ENCODE assay signal across 24 mouse cellular contexts in the genomic region with DNA sequence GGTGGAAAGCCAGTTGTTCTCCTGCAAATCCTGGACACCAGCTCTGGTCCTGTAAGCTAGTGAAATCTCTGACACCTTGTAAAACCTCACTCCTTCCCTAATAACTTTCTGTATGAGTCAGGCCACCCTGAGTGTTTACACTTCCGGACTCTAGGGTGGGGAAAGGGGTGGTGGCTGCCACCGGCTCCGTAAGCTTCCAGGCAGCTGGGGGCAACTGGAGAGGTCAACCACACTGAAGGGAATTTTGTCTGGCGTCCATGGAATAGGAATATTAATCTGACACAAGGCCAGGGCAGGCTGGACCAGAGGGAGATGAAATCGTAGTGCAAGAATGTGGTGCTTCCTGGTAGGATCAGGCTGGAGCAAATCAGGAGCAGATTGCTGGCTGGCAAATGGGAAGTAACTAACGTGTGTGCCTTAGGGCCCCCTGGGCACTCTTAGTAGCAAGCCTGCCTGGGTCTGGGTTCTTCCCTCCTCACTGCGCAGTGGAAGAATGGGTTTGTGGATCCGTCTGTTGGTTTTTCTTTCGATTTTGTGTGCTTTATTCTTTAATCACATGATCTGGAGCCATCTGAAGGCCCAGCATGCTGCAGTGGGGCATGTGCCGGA. TPM values are rescaled to one million over a fixed set of nuclear protein-coding genes. Genes with fewer than 3 reads are reported as not detected.
DNase-seq lines count a peak whose midpoint lies in the region; ATAC-seq and TF ChIP-seq lines count a peak whose summit lies in the region.
"Had no signal": no experiment of that assay in that cellular context is flagged by ENCODE, and none has a peak within 500 bp of the region (broad histone marks: within the 10 kb centered on the region; RNA-seq: fewer than 3 reads in every experiment).

No protein-coding gene starts in this region.

- TF ChIP-seq EP300 in CH12.LX (IDR thresholded peaks at IDR 0.05; ENCODE audit: low read length), result no peak

- DNase-seq in heart, adult 11 months, result peak; percentile 80
- DNase-seq in heart, postnatal 25 days (ENCODE audit: low spot score), result no peak
- DNase-seq in CH12.LX (ENCODE audit: extremely low read depth), result no peak
- DNase-seq in embryonic facial prominence, embryonic 11.5 days (ENCODE audit: low spot score), result peak; percentile 47
- no peak for DNase-seq in cerebellum, adult 9-10 months
- DNase-seq in frontal cortex, postnatal 10 days (ENCODE audit: low spot score in 2 of 2), result no peak
- no peak for DNase-seq in ovary, adult 18-20 months (ENCODE audit: low spot score)
- DNase-seq: adrenal gland, postnatal 36 days; cerebellum, adult 11-12 months; cerebellum, postnatal 36 days; forebrain, postnatal 0 days; gastrocnemius, postnatal 10 days; kidney, adult 8-10 months; kidney, postnatal 14 days; lung, postnatal 10 days; thymus, postnatal 4 days had no signal

- no peak overlapping the region for H3K9ac ChIP-seq in CH12.LX (ENCODE audit: insufficient read depth, low read depth)
- H3K9ac ChIP-seq in embryonic facial prominence, embryonic 11.5 days (replicated peaks; ENCODE audit: low read length), result no peak overlapping the region
- H3K9ac ChIP-seq in limb, embryonic 13.5 days, result no peak overlapping the region
- H3K9ac ChIP-seq: embryonic facial prominence, embryonic 15.5 days; forebrain, postnatal 0 days had no signal

- no peak for TF ChIP-seq POLR2A in CH12.LX (IDR thresholded peaks at IDR 0.05; ENCODE audit: low read depth, low read length)

- peaks cover 87% of the 10 kb centered on the region for H3K27me3 ChIP-seq in CH12.LX (replicated peaks)
- H3K27me3 ChIP-seq in embryonic facial prominence, embryonic 11.5 days (ENCODE audit: control insufficient read depth, insufficient read depth, low read length), result no peaks in the 10 kb centered on the region
- peaks cover 6% of the 10 kb centered on the region; the same call in 1 of the 2 replicates for H3K27me3 ChIP-seq in limb, embryonic 13.5 days
- H3K27me3 ChIP-seq: embryonic facial prominence, embryonic 15.5 days had no signal

- intact Hi-C loops in heart, postnatal 25 days (cut with DNase I), result loop anchor here (10.0 kb wide), 1 partner anchor 297 kb away; no protein-coding TSS in a partner anchor

- H3K27ac ChIP-seq in CH12.LX (ENCODE audit: insufficient read depth, low read depth), result no peak overlapping the region
- H3K27ac ChIP-seq in embryonic facial prominence, embryonic 11.5 days (replicated peaks; ENCODE audit: low read depth, low read length), result no peak overlapping the region
- no peak overlapping the region for H3K27ac ChIP-seq in limb, embryonic 13.5 days
- H3K27ac ChIP-seq: embryonic facial prominence, embryonic 15.5 days; forebrain, embryonic 10.5 days; heart, embryonic 10.5 days had no signal

- H3K4me3 ChIP-seq in CH12.LX (replicated peaks in 1 of 3; ENCODE audit: low read depth in 2 of 3, low read length in 2 of 3, poor library complexity in 1 of 3), result peak overlapping the region in 1 of 3 experiments; percentile 10
- no peak overlapping the region for H3K4me3 ChIP-seq in embryonic facial prominence, embryonic 11.5 days (ENCODE audit: low read depth, low read length)
- H3K4me3 ChIP-seq in limb, embryonic 13.5 days, result no peak overlapping the region
- H3K4me3 ChIP-seq: embryonic facial prominence, embryonic 15.5 days; forebrain, embryonic 10.5 days; heart, embryonic 10.5 days had no signal

- ATAC-seq in embryonic facial prominence, embryonic 11.5 days (replicated peaks; ENCODE audit: insufficient number of reproducible peaks, low FRiP score, low TSS enrichment, low read depth), result no peak
- ATAC-seq in limb, embryonic 13.5 days (ENCODE audit: low FRiP score, low read depth), result peak; percentile 66
- ATAC-seq: forebrain, postnatal 0 days; midbrain, embryonic 16.5 days had no signal

- no peaks in the 10 kb centered on the region for H3K79me2 ChIP-seq in CH12.LX (replicated peaks; ENCODE audit: control insufficient read depth, extremely low read depth, insufficient read depth, poor library complexity, severe bottlenecking)

- dilution Hi-C loops in CH12.LX (cut with MboI; ENCODE audit: extremely low pct_ligation_motif_present, extremely low pct_unique_long_range_greater_than_20kb, low sequenced_read_pairs), result no loop called here

- H3K36me3 ChIP-seq in CH12.LX (replicated peaks in 1 of 2; ENCODE audit: control insufficient read depth in 1 of 2, insufficient read depth in 1 of 2, low read length in 1 of 2), result no peaks in the 10 kb centered on the region
- no peaks in the 10 kb centered on the region for H3K36me3 ChIP-seq in embryonic facial prominence, embryonic 11.5 days (replicated peaks; ENCODE audit: control insufficient read depth, insufficient read depth, low read depth, low read length)
- no peaks in the 10 kb centered on the region for H3K36me3 ChIP-seq in limb, embryonic 13.5 days
- H3K36me3 ChIP-seq: embryonic facial prominence, embryonic 15.5 days; forebrain, embryonic 10.5 days; heart, embryonic 10.5 days had no signal

- WGBS in embryonic facial prominence, embryonic 11.5 days, result 48% methylated on average over 10 of the region's 10 CpGs
- 32% methylated on average over 10 of the region's 10 CpGs for WGBS in limb, embryonic 13.5 days

- peaks cover 0 to 6% of the 10 kb centered on the region in 2 experiments; a peak in 2 of 4 replicates for H3K4me1 ChIP-seq in CH12.LX (ENCODE audit: control insufficient read depth in 1 of 2, insufficient read depth in 2 of 2)
- H3K4me1 ChIP-seq in embryonic facial prominence, embryonic 11.5 days (ENCODE audit: control insufficient read depth, insufficient read depth, low read length), result no peaks in the 10 kb centered on the region
- H3K4me1 ChIP-seq in limb, embryonic 13.5 days, result peaks cover 19% of the 10 kb centered on the region

- peak overlapping the region; percentile 18 for H3K4me2 ChIP-seq in CH12.LX (ENCODE audit: insufficient read depth, low read depth, poor library complexity, severe bottlenecking)
- H3K4me2 ChIP-seq in embryonic facial prominence, embryonic 11.5 days (ENCODE audit: low read depth, low read length), result no peak overlapping the region
- peak overlapping the region; percentile 21; the same call in 1 of the 2 replicates for H3K4me2 ChIP-seq in limb, embryonic 13.5 days (replicated peaks)
- H3K4me2 ChIP-seq: embryonic facial prominence, embryonic 15.5 days had no signal

- H3K9me3 ChIP-seq in CH12.LX (replicated peaks; ENCODE audit: low read length), result no peaks in the 10 kb centered on the region
- no peaks in the 10 kb centered on the region for H3K9me3 ChIP-seq in embryonic facial prominence, embryonic 11.5 days (replicated peaks; ENCODE audit: control insufficient read depth, low read length)
- H3K9me3 ChIP-seq in limb, embryonic 13.5 days, result no peaks in the 10 kb centered on the region
- H3K9me3 ChIP-seq: embryonic facial prominence, embryonic 15.5 days; forebrain, embryonic 10.5 days; heart, embryonic 10.5 days had no signal

- no peak for TF ChIP-seq CTCF in CH12.LX (conservative IDR thresholded peaks at IDR 0.05 in 1 of 2, IDR thresholded peaks at IDR 0.05 in 1 of 2; ENCODE audit: low read depth in 2 of 2, low read length in 2 of 2)

- no peak for TF ChIP-seq RAD21 in CH12.LX (IDR thresholded peaks at IDR 0.05; ENCODE audit: low read depth, low read length)

- in situ Hi-C loops in CH12.LX (cut with MboI; ENCODE audit: low pct_ligation_motif_present, low pct_unique_long_range_greater_than_20kb, low sequenced_read_pairs), result no loop called here

TF ChIP-seq in CH12.LX, 34 proteins besides CTCF, POLR2A, EP300 and RAD21:
- peak; percentile 65 for TF ChIP-seq ELF1 (IDR thresholded peaks at IDR 0.05; ENCODE audit: low read depth, low read length)
- TF ChIP-seq JUND (conservative IDR thresholded peaks at IDR 0.05; ENCODE audit: low read depth, low read length), result peak; percentile 65; the same call in 1 of the 2 replicates
- TF ChIP-seq JUN (IDR thresholded peaks at IDR 0.05; ENCODE audit: insufficient read depth, low read depth, low read length), result peak; percentile 46
- peak; percentile 78 for TF ChIP-seq IRF4 (IDR thresholded peaks at IDR 0.05; ENCODE audit: low read depth, low read length)
- TF ChIP-seq ZKSCAN1 (IDR thresholded peaks at IDR 0.05; ENCODE audit: borderline replicate concordance, low read depth, low read length), result no peak

RNA-seq across cellular contexts. Expression of gene Ano2, which starts 57.2 kb away (rescaled TPM):
- total RNA-seq in heart, postnatal 25 days (2021), result not detected
- total RNA-seq in CH12.LX (2012; rRNA removed) (not detected in 2 replicates), CH12.LX (2014; rRNA removed) (not detected in 2 replicates)
- not detected in 2 replicates for polyA plus RNA-seq in CH12.LX (2012; ENCODE audit: insufficient read length, low read depth)
- polyA plus RNA-seq in embryonic facial prominence, embryonic 11.5 days (2014; fragmentation: Nextera tagmentation; extraction: Ambion mirVana), result 0.32 and 0.38 TPM in 2 replicates
- polyA plus RNA-seq in limb, embryonic 13.5 days (2015; fragmentation: Nextera tagmentation; extraction: Ambion mirVana), result 0.22 TPM in 1 of 2 replicates, not detected in the other
- total RNA-seq: megakaryocyte-erythroid progenitor cell, adult 5-6 weeks had no signal
- polyA plus RNA-seq: heart, postnatal 0 days; liver, embryonic 16.5 days had no signal

Comparison
In these comparisons a context has a peak if more than half of its experiments do, and no peak if none do; other contexts are left out.
1. DNase-seq: peak in heart, adult 11 months (single experiment) and embryonic facial prominence, embryonic 11.5 days (single experiment); none in heart, postnatal 25 days (single experiment), CH12.LX (single experiment), cerebellum, adult 9-10 months (single experiment), frontal cortex, postnatal 10 days (0 of 2) and ovary, adult 18-20 months (single experiment).